Mouse (Mus musculus): ENCODE data around the gene Rnf227. TPM values are rescaled to one million over a fixed set of nuclear protein-coding genes. Genes with fewer than 3 reads are reported as not detected.

Rnf227 gene
- polyA plus RNA-seq, 1 experiment: not detected

DNA sequence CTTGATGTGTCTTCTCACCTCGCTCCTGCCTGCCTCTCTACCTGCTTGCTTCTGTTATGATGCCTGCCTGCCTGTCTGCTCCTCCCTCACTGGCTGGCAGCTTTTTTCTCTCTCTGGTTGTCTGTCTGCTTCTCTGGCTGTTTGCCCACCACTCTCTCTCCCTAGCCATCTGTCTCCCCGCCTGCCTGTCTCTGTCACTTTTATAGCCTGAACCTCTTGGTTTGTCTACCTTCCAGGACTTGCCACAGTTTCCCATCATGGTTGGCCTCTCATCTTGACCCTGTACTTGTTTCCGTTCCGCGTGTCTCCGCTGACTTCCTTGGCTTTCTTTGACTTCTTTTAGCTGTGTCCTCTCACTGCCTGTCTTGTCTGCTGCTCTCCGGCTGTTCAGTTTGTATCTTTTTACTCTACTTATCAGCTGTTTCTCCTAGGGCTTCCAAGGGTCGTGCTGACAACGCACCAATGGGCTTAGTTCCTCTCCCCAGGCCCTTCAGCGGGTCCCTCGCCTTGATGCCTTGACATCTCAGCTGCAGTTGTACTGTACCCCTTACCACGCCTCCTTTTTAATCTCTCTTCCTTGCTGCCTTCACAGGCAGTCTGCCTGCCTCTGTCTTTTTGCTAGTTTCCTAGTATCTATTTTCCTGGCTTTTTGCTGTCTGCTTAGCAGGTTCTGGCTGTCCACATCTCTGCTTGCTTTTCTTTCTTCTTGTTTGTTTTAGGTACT is 32.0 kb downstream of the Rnf227 start:
- Histone ChIP-seq H3K4me3 (ENCODE audit: insufficient read depth, low read depth, low read length) (no peak overlapping the region), H3K4me1 (ENCODE audit: control insufficient read depth, insufficient read depth, low read length) (peaks cover 19% of the 10 kb centered on the region), H3K27ac (ENCODE audit: insufficient read depth, low read depth, low read length) (peak overlapping the region; percentile 10; the same call in 1 of the 2 replicates)
- TF ChIP-seq CTCF (IDR thresholded peaks at IDR 0.05; ENCODE audit: insufficient read depth, low read depth, low read length) (no peak), POLR2A (IDR thresholded peaks at IDR 0.05; ENCODE audit: insufficient read depth, low read depth, low read length) (no peak)
- 39% methylated on average over 12 of the region's 12 CpGs for WGBS

DNA sequence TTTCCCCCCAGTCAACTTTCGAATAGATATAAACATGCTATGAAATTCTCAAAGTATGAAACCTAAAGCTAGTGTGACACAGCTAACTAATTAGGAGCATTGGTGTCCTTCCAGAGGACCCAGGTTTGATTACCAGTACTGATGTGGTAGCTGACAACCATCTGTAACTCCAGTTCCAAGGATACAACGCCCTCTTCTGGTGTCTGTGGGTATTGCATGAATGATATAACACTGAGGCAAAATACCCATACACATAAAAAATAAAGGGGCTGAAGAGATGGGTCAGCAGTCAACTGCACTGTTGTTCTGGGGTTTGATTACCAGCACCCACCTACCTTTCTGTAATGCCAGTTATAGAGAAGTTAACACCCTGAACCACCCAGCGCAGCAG is 32.5 kb downstream of the Rnf227 start:
- 62% methylated on average over 3 of the region's 3 CpGs for WGBS

GRCm38 (mm10) chr11:69373223-69373965 is 33.1 kb downstream of the Rnf227 start:
- WGBS: 93% methylated on average over 16 of the region's 16 CpGs
- peaks cover 16% of the 10 kb centered on the region for H3K4me1 ChIP-seq (ENCODE audit: control insufficient read depth, insufficient read depth, low read length)
- no peak for TF ChIP-seq CTCF (IDR thresholded peaks at IDR 0.05; ENCODE audit: insufficient read depth, low read depth, low read length)
- no peak for TF ChIP-seq POLR2A (IDR thresholded peaks at IDR 0.05; ENCODE audit: insufficient read depth, low read depth, low read length)
- H3K27ac ChIP-seq (ENCODE audit: insufficient read depth, low read depth, low read length): no peak overlapping the region
- no peak overlapping the region for H3K4me3 ChIP-seq (ENCODE audit: insufficient read depth, low read depth, low read length)

More for the DNA sequence above, 32.5 kb downstream of the Rnf227 start:
- H3K4me1 ChIP-seq (ENCODE audit: control insufficient read depth, insufficient read depth, low read length): peaks cover 18% of the 10 kb centered on the region
- H3K27ac ChIP-seq (ENCODE audit: insufficient read depth, low read depth, low read length): no peak overlapping the region
- no peak overlapping the region for H3K4me3 ChIP-seq (ENCODE audit: insufficient read depth, low read depth, low read length)
- TF ChIP-seq POLR2A (IDR thresholded peaks at IDR 0.05; ENCODE audit: insufficient read depth, low read depth, low read length) (no peak), CTCF (IDR thresholded peaks at IDR 0.05; ENCODE audit: insufficient read depth, low read depth, low read length) (no peak)

- TF ChIP-seq POLR2A (IDR thresholded peaks at IDR 0.05; ENCODE audit: insufficient read depth, low read depth, low read length) (no peak), CTCF (IDR thresholded peaks at IDR 0.05; ENCODE audit: insufficient read depth, low read depth, low read length) (no peak)
- 70% methylated on average over 4 of the region's 4 CpGs for WGBS
- Histone ChIP-seq H3K4me1 (ENCODE audit: control insufficient read depth, insufficient read depth, low read length) (peaks cover 16% of the 10 kb centered on the region), H3K27ac (ENCODE audit: insufficient read depth, low read depth, low read length) (no peak overlapping the region), H3K4me3 (ENCODE audit: insufficient read depth, low read depth, low read length) (no peak overlapping the region)
Observed at GRCm38 (mm10) chr11:69375646-69376045, 35.4 kb downstream of the Rnf227 start.

DNA sequence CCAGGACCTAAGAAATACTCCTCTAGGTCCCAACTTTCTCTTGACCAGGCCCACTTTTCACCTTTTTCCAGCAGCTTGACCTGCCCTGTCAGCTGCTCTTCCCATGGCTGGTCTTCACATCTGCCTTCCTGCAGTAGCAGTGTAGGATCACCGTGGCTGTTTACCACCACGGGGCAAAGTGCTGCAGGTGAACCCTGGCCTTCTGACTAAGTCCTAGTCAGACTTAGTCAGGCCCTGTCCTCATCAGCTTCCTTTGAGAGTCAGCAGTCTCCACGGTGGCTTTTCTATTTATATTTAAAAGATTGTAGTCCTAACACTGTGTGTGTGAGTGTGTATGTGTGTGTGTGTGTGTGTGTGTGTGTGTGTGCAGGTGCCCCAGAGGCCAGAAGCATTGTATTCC is 37.5 kb downstream of the Rnf227 start:
- WGBS: 66% methylated on average over 3 of the region's 3 CpGs
- no peak for TF ChIP-seq CTCF (IDR thresholded peaks at IDR 0.05; ENCODE audit: insufficient read depth, low read depth, low read length)
- no peak for TF ChIP-seq POLR2A (IDR thresholded peaks at IDR 0.05; ENCODE audit: insufficient read depth, low read depth, low read length)
- Histone ChIP-seq H3K4me3 (ENCODE audit: insufficient read depth, low read depth, low read length) (no peak overlapping the region), H3K4me1 (ENCODE audit: control insufficient read depth, insufficient read depth, low read length) (peaks cover 12% of the 10 kb centered on the region), H3K27ac (ENCODE audit: insufficient read depth, low read depth, low read length) (no peak overlapping the region)

- WGBS: 94% methylated on average over 3 of the region's 3 CpGs
- Histone ChIP-seq H3K4me1 (ENCODE audit: control insufficient read depth, insufficient read depth, low read length) (peaks cover 16% of the 10 kb centered on the region), H3K27ac (ENCODE audit: insufficient read depth, low read depth, low read length) (no peak overlapping the region), H3K4me3 (ENCODE audit: insufficient read depth, low read depth, low read length) (no peak overlapping the region)
- TF ChIP-seq CTCF (IDR thresholded peaks at IDR 0.05; ENCODE audit: insufficient read depth, low read depth, low read length) (no peak), POLR2A (IDR thresholded peaks at IDR 0.05; ENCODE audit: insufficient read depth, low read depth, low read length) (no peak)
Observed at GRCm38 (mm10) chr11:69379600-69379999, 39.3 kb downstream of the Rnf227 start.

DNA sequence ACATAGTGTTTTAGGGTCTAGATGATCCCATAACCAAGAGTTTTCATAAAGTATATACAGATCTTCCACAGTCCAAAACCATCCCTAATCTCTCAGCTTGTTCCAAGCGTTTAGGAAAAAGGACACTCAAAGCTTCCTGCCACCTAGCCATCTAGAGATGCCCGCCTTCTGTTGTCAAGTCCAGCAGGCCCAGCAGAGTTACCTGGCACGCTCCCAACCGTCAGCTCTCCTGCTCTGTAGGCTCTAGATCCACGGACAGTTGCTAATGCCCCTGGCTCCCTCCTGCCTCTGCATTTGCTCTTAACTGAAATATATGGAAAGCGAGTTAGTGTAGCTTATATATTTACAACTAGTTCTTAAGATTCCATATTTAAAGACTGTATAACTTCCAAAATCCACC is 41.1 kb downstream of the Rnf227 start:
- Histone ChIP-seq H3K4me3 (ENCODE audit: insufficient read depth, low read depth, low read length) (no peak overlapping the region), H3K4me1 (ENCODE audit: control insufficient read depth, insufficient read depth, low read length) (peaks cover 16% of the 10 kb centered on the region), H3K27ac (ENCODE audit: insufficient read depth, low read depth, low read length) (peak overlapping the region; percentile 52)
- TF ChIP-seq CTCF (IDR thresholded peaks at IDR 0.05; ENCODE audit: insufficient read depth, low read depth, low read length) (no peak), POLR2A (IDR thresholded peaks at IDR 0.05; ENCODE audit: insufficient read depth, low read depth, low read length) (no peak)
- WGBS: 61% methylated on average over 6 of the region's 6 CpGs

DNA sequence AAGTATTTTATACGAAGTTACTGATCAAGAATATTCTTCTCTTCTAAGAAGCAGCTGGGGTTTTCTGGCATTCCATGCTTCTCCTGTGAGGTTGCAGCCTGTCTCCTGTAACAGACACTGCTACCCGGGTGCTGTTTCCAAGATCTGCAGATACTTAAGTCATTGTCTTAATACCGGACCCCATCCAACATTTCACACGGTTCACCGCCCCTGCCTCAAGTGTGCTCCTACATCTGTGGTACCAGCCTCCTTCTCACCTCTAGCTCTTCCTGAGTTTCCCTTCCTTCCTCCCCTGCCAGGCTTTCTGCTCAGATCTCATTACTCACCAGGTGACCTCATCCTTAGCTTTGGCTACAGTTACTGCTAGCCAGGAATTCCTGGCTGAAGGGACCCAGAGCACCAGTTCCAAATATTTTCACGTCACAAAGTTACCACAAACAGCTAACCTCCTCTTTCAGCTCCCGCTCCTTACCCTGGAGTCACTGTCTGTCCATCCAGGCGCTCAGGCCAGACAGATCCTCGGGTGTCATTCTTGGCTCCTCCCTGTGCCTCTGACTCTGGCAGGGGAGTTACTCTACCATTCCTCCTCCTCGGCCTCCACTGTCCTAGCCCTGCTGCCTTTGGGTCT is 42.3 kb downstream of the Rnf227 start:
- 41% methylated on average over 10 of the region's 10 CpGs for WGBS
- TF ChIP-seq POLR2A (IDR thresholded peaks at IDR 0.05; ENCODE audit: insufficient read depth, low read depth, low read length) (no peak), CTCF (IDR thresholded peaks at IDR 0.05; ENCODE audit: insufficient read depth, low read depth, low read length) (no peak)
- H3K4me3 ChIP-seq (ENCODE audit: insufficient read depth, low read depth, low read length): no peak overlapping the region
- H3K4me1 ChIP-seq (ENCODE audit: control insufficient read depth, insufficient read depth, low read length): peaks cover 16% of the 10 kb centered on the region
- peak overlapping the region; percentile 57 for H3K27ac ChIP-seq (ENCODE audit: insufficient read depth, low read depth, low read length)

DNA sequence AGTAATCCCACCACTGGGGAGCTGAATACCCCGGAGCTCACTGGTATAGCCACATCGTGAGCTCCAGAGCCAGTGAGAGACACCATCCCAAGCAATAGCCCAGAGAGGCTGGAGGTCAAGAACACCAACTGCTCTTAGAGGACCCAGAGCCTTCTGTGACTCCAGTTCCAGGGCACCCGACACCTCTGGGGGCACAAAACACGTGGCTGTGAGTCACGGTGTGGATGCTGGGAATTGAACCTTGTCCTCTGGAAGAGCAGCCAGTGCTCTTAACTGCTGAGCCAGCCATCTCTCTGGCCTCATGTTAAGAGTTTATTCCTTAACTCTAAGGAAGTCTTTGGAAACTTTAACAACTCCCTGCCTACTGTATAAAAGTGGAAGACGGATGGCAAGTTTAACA is 44.7 kb downstream of the Rnf227 start:
- Histone ChIP-seq H3K27ac (ENCODE audit: insufficient read depth, low read depth, low read length) (no peak overlapping the region), H3K4me1 (ENCODE audit: control insufficient read depth, insufficient read depth, low read length) (peaks cover 19% of the 10 kb centered on the region), H3K4me3 (ENCODE audit: insufficient read depth, low read depth, low read length) (no peak overlapping the region)
- 78% methylated on average over 6 of the region's 6 CpGs for WGBS
- TF ChIP-seq POLR2A (IDR thresholded peaks at IDR 0.05; ENCODE audit: insufficient read depth, low read depth, low read length) (no peak), CTCF (IDR thresholded peaks at IDR 0.05; ENCODE audit: insufficient read depth, low read depth, low read length) (no peak)

Measured in olfactory bulb, adult 2 months (tissue).